Mouse (Mus musculus) leukemia stem cell, adult 10-12 weeks (primary cell): ENCODE data around the gene Lilra5. TPM values are rescaled to one million over a fixed set of nuclear protein-coding genes. Genes with fewer than 3 reads are reported as not detected.

ENCODE experiments used
- polyA plus RNA-seq: library from polyadenylated mRNA; stranded (reverse); fragments of >175 nt; gene quantifications from 2 replicates; pipeline ENCODE4 v1.2.3, GENCODE M21; 2012; ENCODE audit warnings: low replicate concordance

Lilra5 gene
- 0.14 and 0.34 TPM in 2 replicates for polyA plus RNA-seq

GRCm38 (mm10) chr7:4237454-4237853 is at the start of gene Lilra5:
TSS of gene Lilra5 (plus strand) at chr7:4237754.

Other genes starting within 250 kb of the Lilra5 start
- gene Lair1, start 174.6 kb upstream of the Lilra5 start, polyA plus RNA-seq: 1.4 and 1.5 TPM in 2 replicates
- 0.47 and 0.49 TPM in 2 replicates for gene Ttyh1, start 118.3 kb upstream of the Lilra5 start, polyA plus RNA-seq
- gene Leng8, start 100.7 kb upstream of the Lilra5 start, polyA plus RNA-seq: 293 and 299 TPM in 2 replicates
- 1.3 and 2.6 TPM in 2 replicates for gene Leng9, start 87.4 kb upstream of the Lilra5 start, polyA plus RNA-seq
- gene Cdc42ep5, start 72.9 kb upstream of the Lilra5 start, polyA plus RNA-seq: 3.0 and 3.3 TPM in 2 replicates
- gene Ncr1, start 100.0 kb downstream of the Lilra5 start, polyA plus RNA-seq: 0.11 and 0.50 TPM in 2 replicates
- gene Gp6, start 160.0 kb downstream of the Lilra5 start, polyA plus RNA-seq: not detected in 2 replicates
- 1.4 and 9.1 TPM in 2 replicates for gene Rdh13, start 207.9 kb downstream of the Lilra5 start, polyA plus RNA-seq
- gene Eps8l1, start 222.9 kb downstream of the Lilra5 start, polyA plus RNA-seq: 0.37 TPM in 1 of 2 replicates, not detected in the other